Mouse (Mus musculus) heart, embryonic 15.5 days (tissue): Measurements from ENCODE around the gene Tardbp. TPM values are rescaled to one million over a fixed set of nuclear protein-coding genes. Genes with fewer than 3 reads are reported as not detected.

ENCODE experiments used
- ATAC-seq: fragments of 200-750 bp; cut with Nextera tagmentation; replicated peaks from 2 replicates; pipeline ENCODE4 v1.8.0; 2017; ENCODE audit warnings: low read depth, moderate TSS enrichment; ENCODE audit not compliant: insufficient number of reproducible peaks, insufficient read depth, low FRiP score
- H3K27ac ChIP-seq: fragments of 300-500 bp; sonication (generic); 2 replicates; pipeline ENCODE4 v1.5.1; 2015; ENCODE audit warnings: mild to moderate bottlenecking, inconsistent platforms
- H3K27me3 ChIP-seq: fragments of 300-500 bp; sonication (generic); 2 replicates; pipeline ENCODE4 v1.6.1; 2015; ENCODE audit warnings: inconsistent platforms
- H3K36me3 ChIP-seq: fragments of 300-500 bp; sonication (generic); 2 replicates; pipeline ENCODE4 v1.6.1; 2015; ENCODE audit warnings: mild to moderate bottlenecking, inconsistent platforms
- H3K4me1 ChIP-seq: fragments of 300-500 bp; sonication (generic); replicated peaks from 2 replicates; pipeline ENCODE4 v1.6.1; 2015; ENCODE audit warnings: inconsistent platforms
- H3K4me2 ChIP-seq: fragments of 300-500 bp; sonication (generic); 2 replicates; pipeline ENCODE4 v1.6.1; 2015; ENCODE audit warnings: inconsistent platforms, mild to moderate bottlenecking, moderate library complexity
- H3K4me3 ChIP-seq: fragments of 300-500 bp; sonication (generic); 2 replicates; pipeline ENCODE4 v1.5.1; 2015; ENCODE audit warnings: mild to moderate bottlenecking, inconsistent platforms
- H3K9ac ChIP-seq: fragments of 300-500 bp; sonication (generic); 2 replicates; pipeline ENCODE4 v1.6.1; 2015; ENCODE audit warnings: mild to moderate bottlenecking, inconsistent platforms
- H3K9me3 ChIP-seq: fragments of 300-500 bp; sonication (generic); replicated peaks from 2 replicates; pipeline ENCODE4 v1.6.1; 2016; ENCODE audit warnings: inconsistent platforms
- WGBS: fragments of 180-500 bp; shearing (Covaris S2); methylation state at CpG from one replicate; pipeline ENCODE4 v1.1.7; 2015; ENCODE audit warnings: mixed read lengths; 5-methylcytosine and 5-hydroxymethylcytosine counted together
- polyA plus RNA-seq: library from polyadenylated mRNA; unstranded; fragments of >200 nt; fragmentation: Nextera tagmentation; extraction: Ambion mirVana; gene quantifications from 2 replicates; pipeline ENCODE4 v1.2.1, GENCODE M21; 2015

The Tardbp gene
- polyA plus RNA-seq, 1 experiment from 2014 or later: 153 TPM

GRCm38 (mm10) chr4:148596731-148597130 is 30.1 kb downstream of the Tardbp start:
- Histone ChIP-seq H3K27me3 (no peaks in the 10 kb centered on the region), H3K27ac (no peak overlapping the region), H3K36me3 (peaks cover 40% of the 10 kb centered on the region), H3K9ac (no peak overlapping the region), H3K9me3 (no peaks in the 10 kb centered on the region), H3K4me1 (peaks cover 13% of the 10 kb centered on the region), H3K4me3 (no peak overlapping the region), H3K4me2 (no peak overlapping the region)
- WGBS: 95% methylated on average over 3 of the region's 3 CpGs
- ATAC-seq: no peak

- no peaks in the 10 kb centered on the region for H3K27me3 ChIP-seq
- no peak overlapping the region for H3K27ac ChIP-seq
- H3K9ac ChIP-seq: no peak overlapping the region
- peaks cover 13% of the 10 kb centered on the region for H3K4me1 ChIP-seq
- H3K4me2 ChIP-seq: no peak overlapping the region
- no peak for ATAC-seq
- no peaks in the 10 kb centered on the region for H3K9me3 ChIP-seq
- 92% methylated on average over 6 of the region's 6 CpGs for WGBS
- H3K36me3 ChIP-seq: peaks cover 40% of the 10 kb centered on the region
- no peak overlapping the region for H3K4me3 ChIP-seq
Observed at GRCm38 (mm10) chr4:148595916-148596315, 30.9 kb downstream of the Tardbp start.

- 94% methylated on average over 11 of the region's 11 CpGs for WGBS
- peaks cover 17% of the 10 kb centered on the region for H3K4me1 ChIP-seq
- H3K27ac ChIP-seq: no peak overlapping the region
- peaks cover 35% of the 10 kb centered on the region for H3K36me3 ChIP-seq
- H3K4me3 ChIP-seq: no peak overlapping the region
- no peaks in the 10 kb centered on the region for H3K27me3 ChIP-seq
- no peaks in the 10 kb centered on the region for H3K9me3 ChIP-seq
- ATAC-seq: no peak
- H3K9ac ChIP-seq: no peak overlapping the region
- no peak overlapping the region for H3K4me2 ChIP-seq
Observed at GRCm38 (mm10) chr4:148593996-148594395, 32.8 kb downstream of the Tardbp start.

GRCm38 (mm10) chr4:148591637-148592380 is 35.0 kb downstream of the Tardbp start:
- Histone ChIP-seq H3K4me1 (peaks cover 23% of the 10 kb centered on the region), H3K27ac (peak overlapping the region; percentile 57), H3K9me3 (no peaks in the 10 kb centered on the region), H3K36me3 (peaks cover 24% of the 10 kb centered on the region), H3K27me3 (no peaks in the 10 kb centered on the region), H3K9ac (peak overlapping the region; percentile 82), H3K4me3 (peak overlapping the region; percentile 95), H3K4me2 (peak overlapping the region; percentile 91)
- under 1% methylated on average over 48 of the region's 53 CpGs for WGBS
- peak; percentile 33 for ATAC-seq

GRCm38 (mm10) chr4:148591171-148591630 is 35.6 kb downstream of the Tardbp start, which contains the start of gene Srm:
Srm (plus strand) TSS chr4:148591503.
- peak; percentile 99 for ATAC-seq
- H3K36me3 ChIP-seq: peaks cover 24% of the 10 kb centered on the region
- H3K27ac ChIP-seq: peak within 1 kb of the TSS; percentile 80
- H3K4me1 ChIP-seq: peaks cover 23% of the 10 kb centered on the region
- peak within 1 kb of the TSS; percentile 82 for H3K9ac ChIP-seq
- under 1% methylated on average over 30 of the region's 50 CpGs for WGBS
- H3K9me3 ChIP-seq: no peaks in the 10 kb centered on the region
- H3K27me3 ChIP-seq: no peaks in the 10 kb centered on the region
- H3K4me2 ChIP-seq: peak within 1 kb of the TSS; percentile 91
- H3K4me3 ChIP-seq: peak within 1 kb of the TSS; percentile 95

GRCm38 (mm10) chr4:148590421-148591170 is 36.2 kb downstream of the Tardbp start:
- Histone ChIP-seq H3K4me2 (peak overlapping the region; percentile 91), H3K9me3 (no peaks in the 10 kb centered on the region), H3K27ac (peak overlapping the region; percentile 80), H3K9ac (peak overlapping the region; percentile 65), H3K4me1 (peaks cover 23% of the 10 kb centered on the region), H3K4me3 (peak overlapping the region; percentile 95), H3K27me3 (no peaks in the 10 kb centered on the region), H3K36me3 (peaks cover 20% of the 10 kb centered on the region)
- ATAC-seq: no peak
- 5% methylated on average over 18 of the region's 18 CpGs for WGBS

- Histone ChIP-seq H3K27me3 (no peaks in the 10 kb centered on the region), H3K4me2 (no peak overlapping the region), H3K4me1 (peaks cover 27% of the 10 kb centered on the region), H3K4me3 (no peak overlapping the region), H3K27ac (0 out of 2 replicates have a peak overlapping the region, but pooled peaks have one; percentile 12), H3K36me3 (peaks cover 9% of the 10 kb centered on the region), H3K9ac (0 out of 2 replicates have a peak overlapping the region, but pooled peaks have one; percentile 3), H3K9me3 (no peaks in the 10 kb centered on the region)
- WGBS: 71% methylated on average over 7 of the region's 8 CpGs
- no peak for ATAC-seq
Observed at GRCm38 (mm10) chr4:148589565-148589964, 37.3 kb downstream of the Tardbp start.

GRCm38 (mm10) chr4:148588793-148589192 is 38.0 kb downstream of the Tardbp start:
- peaks cover 2% of the 10 kb centered on the region; the same call in 1 of the 2 replicates for H3K36me3 ChIP-seq
- H3K27me3 ChIP-seq: no peaks in the 10 kb centered on the region
- H3K4me2 ChIP-seq: no peak overlapping the region
- H3K9ac ChIP-seq: no peak overlapping the region
- H3K4me1 ChIP-seq: peaks cover 27% of the 10 kb centered on the region
- no peak overlapping the region for H3K4me3 ChIP-seq
- 51% methylated on average over 9 of the region's 9 CpGs for WGBS
- ATAC-seq: no peak
- 0 out of 2 replicates have a peak overlapping the region, but pooled peaks have one; percentile 12 for H3K27ac ChIP-seq
- no peaks in the 10 kb centered on the region for H3K9me3 ChIP-seq

GRCm38 (mm10) chr4:148586648-148587047 is 40.2 kb downstream of the Tardbp start:
- no peak overlapping the region for H3K27ac ChIP-seq
- no peak overlapping the region for H3K4me2 ChIP-seq
- no peaks in the 10 kb centered on the region for H3K9me3 ChIP-seq
- H3K4me1 ChIP-seq: peaks cover 14% of the 10 kb centered on the region
- no peak overlapping the region for H3K4me3 ChIP-seq
- 66% methylated on average over 9 of the region's 9 CpGs for WGBS
- H3K9ac ChIP-seq: no peak overlapping the region
- H3K36me3 ChIP-seq: peaks cover 11% of the 10 kb centered on the region; the same call in 1 of the 2 replicates
- no peaks in the 10 kb centered on the region for H3K27me3 ChIP-seq
- no peak for ATAC-seq

- Histone ChIP-seq H3K9ac (no peak overlapping the region), H3K36me3 (peaks cover 42% of the 10 kb centered on the region), H3K27ac (no peak overlapping the region), H3K27me3 (no peaks in the 10 kb centered on the region), H3K9me3 (no peaks in the 10 kb centered on the region), H3K4me1 (peaks cover 4% of the 10 kb centered on the region), H3K4me3 (no peak overlapping the region), H3K4me2 (no peak overlapping the region)
- ATAC-seq: no peak
- 33% methylated on average over 4 of the region's 4 CpGs for WGBS
Observed at GRCm38 (mm10) chr4:148583257-148583656, 43.6 kb downstream of the Tardbp start.

GRCm38 (mm10) chr4:148581422-148581821 is 45.4 kb downstream of the Tardbp start:
- Histone ChIP-seq H3K9me3 (no peaks in the 10 kb centered on the region), H3K36me3 (peaks cover 56% of the 10 kb centered on the region), H3K4me1 (peaks cover 4% of the 10 kb centered on the region), H3K4me3 (no peak overlapping the region), H3K27ac (no peak overlapping the region), H3K4me2 (no peak overlapping the region), H3K9ac (no peak overlapping the region), H3K27me3 (no peaks in the 10 kb centered on the region)
- no peak for ATAC-seq
- 88% methylated on average over 5 of the region's 5 CpGs for WGBS
